Mouse (Mus musculus) urinary bladder, postnatal 25 days (tissue): Measurements from ENCODE around the gene Haus8.
"Not testable (repeated sequence)": the region's sequence is repeated elsewhere in the genome, so short reads cannot be mapped to it uniquely, and the experiment has no call there.

Experiments used
- DNase-seq: peaks from one replicate; pipeline ENCODE4 v3.0.0; 2022; ENCODE audit warnings: low spot score

The Haus8 gene

DNA sequence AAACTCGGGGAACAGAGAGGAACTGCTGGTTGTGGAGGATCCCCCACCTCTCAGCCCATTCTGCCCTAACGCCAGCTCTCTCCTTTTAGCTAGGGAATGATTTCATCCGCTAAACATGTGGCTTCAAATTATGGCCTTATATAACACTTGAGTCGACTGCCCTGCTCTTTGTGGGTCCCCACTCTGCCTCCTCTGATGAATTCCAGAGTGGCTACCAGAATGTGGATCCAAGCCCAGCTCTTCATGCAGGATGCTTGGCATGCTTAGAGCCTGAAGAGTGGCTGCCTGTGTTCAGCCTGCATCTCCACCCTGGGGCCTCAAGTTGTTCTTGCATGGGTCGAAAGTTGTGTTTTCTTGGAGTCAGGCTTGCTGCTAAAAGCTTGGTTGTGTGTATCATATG lies 9.9 kb upstream of the Haus8 start:
- DNase-seq: no peak

DNA sequence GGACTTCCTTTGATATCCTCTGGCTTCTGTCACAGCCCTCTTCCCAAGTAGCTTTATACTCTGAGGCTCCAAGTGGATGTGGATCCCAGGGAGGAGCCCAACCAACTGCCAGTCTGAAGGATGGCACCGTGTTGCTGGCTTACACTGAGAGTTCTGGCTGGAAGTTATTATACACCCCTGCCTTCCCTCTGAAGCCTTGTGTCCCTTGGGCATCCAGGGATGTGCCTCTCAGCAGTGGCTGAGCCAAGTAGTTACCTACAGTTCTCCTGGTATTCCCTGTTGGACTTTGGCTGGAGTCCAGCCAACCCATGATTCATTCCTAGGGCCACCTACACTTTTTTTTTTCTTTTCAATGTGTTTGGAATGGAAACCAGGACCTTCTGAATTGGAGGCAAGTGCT lies 9.0 kb upstream of the Haus8 start:
- not testable (repeated sequence) for DNase-seq

GRCm38 (mm10) chr8:71279409-71279808 lies 6.7 kb upstream of the Haus8 start:
- not testable (repeated sequence) for DNase-seq

GRCm38 (mm10) chr8:71276166-71276565 lies 3.4 kb upstream of the Haus8 start:
- DNase-seq: no peak

GRCm38 (mm10) chr8:71274478-71274877 lies 1.7 kb upstream of the Haus8 start:
- no peak for DNase-seq

DNA sequence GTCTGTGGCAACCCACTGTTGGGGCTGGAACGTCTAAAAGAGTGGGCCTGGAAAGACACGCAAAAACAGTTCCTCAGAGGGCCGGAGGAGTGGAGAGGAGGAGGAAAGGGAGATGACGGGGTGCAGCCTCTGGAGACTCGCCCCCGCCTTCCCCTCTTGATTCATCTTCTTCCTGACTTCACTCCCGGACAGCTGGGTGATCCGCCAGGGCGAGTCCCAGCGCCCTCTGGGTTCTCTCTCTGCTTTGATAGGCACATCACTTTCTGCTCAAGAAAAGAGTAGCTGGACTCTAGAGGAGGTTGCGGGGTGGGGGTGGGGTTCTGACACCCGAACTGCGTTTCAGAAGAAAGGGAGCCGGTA lies 397 bp upstream of the Haus8 start:
- DNase-seq: peak; percentile 51

- DNase-seq: no peak
These were observed 1.1 kb downstream of the Haus8 start for GRCm38 (mm10) chr8:71271630-71272029.

DNA sequence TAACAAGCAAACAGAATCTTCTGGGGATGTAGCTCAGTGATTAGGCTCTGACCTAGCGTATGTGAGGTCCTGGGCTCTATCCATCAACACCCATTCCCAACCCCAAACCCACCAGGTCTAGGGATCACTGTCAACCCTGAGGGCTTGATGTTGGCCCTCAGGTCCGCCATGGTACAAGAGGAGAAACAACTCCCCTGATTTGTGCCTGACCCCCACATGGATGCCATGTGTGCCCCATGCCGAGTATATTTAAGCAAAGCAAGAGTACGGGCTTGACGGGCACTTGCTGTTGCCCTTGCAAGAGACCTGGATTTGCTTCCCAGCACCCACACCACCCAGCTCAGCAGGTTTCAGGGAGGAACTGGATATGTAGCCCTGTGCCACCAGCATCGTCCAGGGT lies 4.4 kb downstream of the Haus8 start:
- not testable (repeated sequence) for DNase-seq

DNA sequence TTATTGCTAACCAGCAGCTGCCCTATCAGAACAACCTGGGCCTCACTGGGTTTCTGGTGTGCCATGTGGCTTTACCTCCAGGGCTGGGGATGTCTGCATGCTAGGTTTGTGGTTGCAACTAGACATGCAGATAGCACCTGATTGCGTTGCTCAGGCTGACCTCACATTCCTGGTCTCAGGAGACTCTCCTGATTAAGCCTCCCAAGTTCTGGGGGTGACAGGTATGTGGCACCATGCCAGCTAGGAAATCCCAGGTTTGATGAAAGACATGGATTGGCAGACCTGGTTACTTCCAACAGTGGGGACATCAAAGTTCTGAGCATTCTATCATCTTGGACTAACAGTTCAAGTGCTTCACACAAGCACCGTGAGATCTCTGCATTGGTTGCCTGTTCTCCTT lies 5.0 kb downstream of the Haus8 start:
- DNase-seq: no peak

- DNase-seq: no peak
These were observed 11.5 kb downstream of the Haus8 start for GRCm38 (mm10) chr8:71261234-71261633.

DNA sequence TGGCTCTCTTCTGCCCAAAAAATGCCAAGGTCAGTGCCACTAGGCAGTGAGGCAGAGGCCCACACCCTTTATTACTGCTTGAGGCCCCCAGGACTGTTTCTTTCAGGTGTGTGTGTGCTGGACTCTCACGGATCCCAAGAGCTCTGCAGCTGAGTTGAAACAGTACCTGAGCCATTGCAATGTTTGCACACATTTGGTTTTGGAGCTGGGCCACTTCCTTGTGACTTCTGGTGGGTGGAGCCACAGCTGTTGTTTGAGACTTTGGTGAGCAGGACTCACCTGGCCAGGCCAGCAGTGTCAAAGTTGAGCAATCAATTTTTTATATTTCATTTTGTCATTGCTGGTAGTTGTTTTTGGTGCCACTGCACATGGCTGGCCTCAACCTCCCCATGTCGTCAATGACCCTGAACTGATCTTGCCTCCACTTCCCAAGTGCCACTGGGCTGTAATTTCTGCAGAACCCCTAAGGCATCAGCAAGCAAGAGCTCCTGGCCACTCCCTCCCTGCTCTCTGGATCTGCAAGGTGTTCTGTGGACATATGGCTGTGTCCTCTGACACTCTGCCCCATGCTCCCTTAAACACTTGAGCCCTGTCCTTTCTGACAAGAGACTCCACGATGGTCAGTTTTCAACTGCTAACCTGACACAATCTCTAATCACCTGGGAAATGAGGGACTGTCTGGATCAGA lies 16.0 kb downstream of the Haus8 start:
- no peak for DNase-seq

GRCm38 (mm10) chr8:71248203-71248602 lies 24.5 kb downstream of the Haus8 start:
- no peak for DNase-seq

GRCm38 (mm10) chr8:71242757-71243156 lies 30.0 kb downstream of the Haus8 start:
- no peak for DNase-seq

- no peak for DNase-seq
These were observed 48.2 kb downstream of the Haus8 start for GRCm38 (mm10) chr8:71224560-71224959.

- not testable (repeated sequence) for DNase-seq
These were observed 58.5 kb downstream of the Haus8 start for GRCm38 (mm10) chr8:71214266-71214665.

- peak; percentile 8 for DNase-seq
These were observed 67.2 kb downstream of the Haus8 start for GRCm38 (mm10) chr8:71205541-71205967.
